Mouse (Mus musculus): ENCODE measurements at regions not wholly inside any gene's neighbourhood (a gene's known extent, or its start where the extent isn't known, plus 50 kb on each side); places are given as distances from the start of the nearest gene placed in this dataset.

DNA sequence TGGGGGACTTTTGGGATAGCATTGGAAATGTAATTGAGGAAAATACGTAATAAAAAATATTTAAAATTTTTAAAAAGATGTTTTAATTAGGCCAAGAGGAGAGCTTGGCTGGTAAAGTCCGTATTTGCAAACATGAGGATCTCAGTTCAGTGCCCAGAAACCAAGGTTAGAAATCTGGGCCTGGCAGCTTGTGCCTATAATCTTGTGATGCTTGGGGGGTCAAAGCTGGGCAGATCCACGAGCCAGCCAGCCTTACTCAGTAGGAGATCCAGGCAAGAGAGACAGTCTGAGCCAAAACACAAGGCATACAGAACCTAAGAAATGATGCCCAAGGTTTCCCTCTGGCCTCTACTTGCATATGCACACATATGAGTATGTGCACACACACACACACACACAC, 54.1 kb upstream of the Cxadr start:
- no peak for DNase-seq (ENCODE audit: low spot score in 2 of 2)

DNA sequence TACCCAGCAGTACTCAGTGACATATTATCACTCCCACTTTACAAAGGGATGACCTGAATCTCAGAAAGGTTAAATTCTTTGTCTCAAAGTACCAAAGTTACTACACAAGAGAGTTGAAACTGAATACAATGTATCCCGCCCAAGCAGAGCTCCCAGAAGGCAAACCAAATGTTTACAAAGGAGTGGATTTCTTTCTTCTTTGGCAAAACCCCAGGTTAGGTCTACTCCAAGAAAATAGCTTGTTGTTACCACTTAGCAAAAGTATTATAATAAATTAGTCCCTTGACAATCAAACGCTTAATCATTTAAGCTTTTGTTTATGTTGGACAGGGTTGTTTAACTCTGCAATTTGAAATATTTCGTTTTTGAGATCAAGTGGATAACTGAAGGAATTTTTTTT, 58.6 kb upstream of the Cxadr start:
- DNase-seq (ENCODE audit: low spot score in 2 of 2) = no peak

DNA sequence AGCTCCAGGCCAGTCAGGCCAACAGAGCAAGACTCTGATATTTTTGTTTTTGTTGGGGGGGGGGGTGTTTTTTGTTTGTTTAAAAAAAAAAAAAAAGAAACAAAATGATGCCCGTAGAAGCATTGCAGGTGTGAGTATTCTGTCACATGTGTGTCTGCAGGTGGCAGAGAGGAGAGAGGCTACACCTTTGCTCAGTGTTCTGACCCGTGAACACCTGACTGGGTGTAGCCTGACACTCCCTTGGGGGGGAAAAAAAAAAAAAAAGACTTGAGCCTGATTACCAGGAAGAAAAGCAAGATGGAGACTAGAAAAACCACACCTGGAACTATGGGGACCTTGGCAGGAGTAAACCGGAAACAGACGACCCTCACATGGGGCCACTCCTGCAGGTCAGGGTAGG, 61.1 kb upstream of the Cxadr start:
- no peak for DNase-seq (ENCODE audit: low spot score in 2 of 2)

DNA sequence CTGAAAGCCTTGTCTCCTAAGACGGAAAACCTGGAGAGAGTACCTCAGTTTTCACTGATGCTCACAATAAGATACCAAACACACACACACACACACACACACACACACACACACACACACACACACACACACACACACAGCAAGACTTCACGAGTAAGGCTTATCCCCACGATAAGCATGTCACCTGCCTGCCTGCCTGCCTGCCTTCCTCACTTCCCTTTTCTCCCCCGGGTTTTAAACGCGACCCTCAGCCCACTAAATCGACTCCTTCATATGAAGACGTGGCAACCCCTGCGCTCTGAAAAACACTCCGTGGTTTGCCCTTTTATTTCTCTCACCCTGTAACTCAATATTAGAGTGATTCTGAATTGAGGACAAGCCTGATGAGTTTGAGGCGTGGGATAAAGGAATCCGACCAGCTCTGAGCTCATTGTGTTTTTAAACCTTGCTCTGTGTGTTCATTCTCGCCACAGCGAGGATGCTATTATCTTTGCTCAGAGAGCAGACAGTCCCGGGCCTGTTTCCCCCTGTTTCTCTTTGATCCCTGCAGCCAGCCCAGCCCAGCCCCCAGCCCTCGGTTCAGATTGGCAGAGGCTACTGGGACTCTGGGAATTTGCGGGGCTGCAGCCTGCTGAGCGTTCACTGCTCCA, 63.1 kb upstream of the Cxadr start:
- peak; percentile 7 to 30 for DNase-seq (ENCODE audit: low spot score in 2 of 2)

DNA sequence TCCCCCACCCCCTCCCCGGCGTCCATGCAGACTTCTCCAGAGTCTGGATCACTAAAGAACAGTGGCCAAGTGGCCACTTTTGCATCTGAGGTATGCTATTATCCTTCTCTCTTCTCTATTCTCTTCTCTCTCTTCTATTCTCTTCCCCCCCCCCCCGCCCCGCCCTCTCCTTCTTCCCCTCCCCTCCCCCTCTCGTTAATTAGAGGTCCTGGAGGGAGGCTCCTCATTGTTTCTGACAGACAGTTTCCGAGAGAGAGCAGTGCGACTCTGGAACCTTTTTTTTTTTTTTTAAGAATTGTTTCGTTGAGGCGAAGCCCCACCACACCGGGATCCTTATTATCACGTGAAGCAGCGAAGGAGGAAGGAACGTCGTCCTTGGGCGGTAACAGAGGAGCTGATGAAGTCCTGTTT, 63.6 kb upstream of the Cxadr start:
- no peak for DNase-seq (ENCODE audit: low spot score in 2 of 2)

DNA sequence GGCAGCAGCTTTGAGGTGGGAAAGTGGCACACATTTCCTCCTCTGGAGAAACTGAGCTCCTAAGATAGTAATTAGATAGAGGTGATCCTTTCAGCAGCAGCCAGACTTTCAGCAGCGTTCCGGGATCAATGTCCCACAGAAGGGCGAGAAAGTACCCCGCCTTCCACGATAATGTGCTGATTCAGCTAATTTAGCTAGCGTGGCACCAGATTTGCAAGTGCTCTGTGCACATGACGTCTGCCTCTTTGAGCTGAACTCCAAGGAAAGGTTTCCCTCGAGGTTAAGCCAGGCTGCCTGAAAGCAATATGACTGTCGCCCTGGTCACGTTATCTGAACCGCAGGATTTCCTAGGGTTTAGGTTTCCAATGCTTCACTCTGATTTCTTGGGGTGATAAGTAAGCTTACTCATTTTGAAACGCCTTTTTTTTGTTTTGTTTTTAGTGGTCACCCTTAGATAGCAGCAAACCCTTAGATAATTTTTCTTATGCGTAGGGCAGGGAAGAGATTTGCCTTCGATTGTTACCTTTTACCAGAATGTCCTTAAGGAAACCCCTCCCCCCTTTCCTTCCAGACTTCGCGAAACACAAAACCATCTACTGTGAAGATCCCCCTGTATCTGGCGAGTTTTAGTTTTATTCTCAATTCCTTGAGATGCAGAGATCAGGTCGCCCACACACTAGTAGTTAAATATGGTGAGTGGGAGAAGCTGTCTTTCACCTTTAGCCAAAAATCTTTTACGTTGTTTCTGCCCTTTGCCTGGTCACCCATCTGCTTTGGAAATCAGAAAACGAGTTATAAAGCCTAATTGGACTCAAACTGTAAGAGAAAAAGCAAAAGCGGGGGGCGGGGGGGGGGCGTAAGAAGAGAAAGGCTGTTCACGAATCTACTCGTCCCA, 64.3 kb upstream of the Cxadr start:
- DNase-seq (ENCODE audit: low spot score in 2 of 2) = no peak

DNA sequence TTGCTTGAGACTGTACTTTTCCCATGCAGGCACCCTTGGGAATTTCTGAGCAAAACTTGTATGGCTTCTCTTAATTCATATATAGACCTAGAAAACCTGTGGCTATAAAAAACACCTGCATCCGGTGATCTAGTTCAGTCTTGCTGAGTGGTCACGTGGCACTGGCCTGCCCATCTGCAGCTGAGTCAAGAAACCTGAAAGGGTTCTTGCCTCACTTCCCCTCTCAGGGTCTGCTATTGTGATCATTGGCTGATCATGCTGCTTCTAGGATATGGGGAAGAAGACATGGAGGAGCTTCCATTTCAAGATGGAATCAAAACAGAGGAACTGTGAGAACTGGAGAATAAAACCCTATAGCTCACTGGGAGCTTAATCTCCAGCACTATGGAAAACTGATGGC, 69.1 kb upstream of the Cxadr start:
- no peak for DNase-seq (ENCODE audit: low spot score in 2 of 2)

DNA sequence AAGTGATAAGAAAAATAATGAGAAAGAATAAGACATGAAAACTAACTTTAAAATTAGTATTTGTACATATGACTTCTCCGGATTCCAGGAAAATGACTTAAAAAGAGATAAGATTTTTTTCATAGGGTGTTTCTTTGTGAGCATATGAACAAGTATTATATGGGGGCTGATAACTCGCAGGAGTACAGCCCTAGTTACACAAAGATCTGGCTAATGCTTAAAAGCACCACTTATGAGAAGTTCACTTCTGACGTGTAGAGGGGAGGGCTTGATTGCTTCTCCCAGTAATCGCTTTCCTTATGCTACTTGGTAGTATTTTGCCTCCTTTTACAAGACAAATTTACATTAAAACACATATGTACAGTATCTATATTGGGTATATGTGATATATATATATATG, 72.3 kb upstream of the Cxadr start:
- no peak for DNase-seq (ENCODE audit: low spot score in 2 of 2)

DNA sequence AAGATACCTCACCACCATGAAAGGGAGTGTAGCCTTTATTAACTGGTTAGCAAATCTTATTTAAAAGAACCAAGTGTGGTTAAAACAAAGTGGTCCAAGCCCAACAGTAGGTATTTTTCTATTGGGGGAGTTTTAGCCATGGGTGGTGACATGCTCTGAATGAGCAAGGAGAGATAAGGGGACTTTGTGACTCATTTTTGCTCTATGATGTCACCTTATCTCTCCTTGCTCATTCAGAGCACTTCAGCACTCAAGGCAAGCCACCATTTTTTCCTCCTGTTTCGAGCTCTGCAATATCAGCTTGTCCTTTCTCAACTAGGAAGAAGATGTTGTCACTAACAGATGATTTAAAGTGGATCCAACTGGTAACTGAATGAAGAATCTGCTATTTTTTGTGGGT, 78.9 kb upstream of the Cxadr start:
- no peak for DNase-seq (ENCODE audit: low spot score in 2 of 2)

DNA sequence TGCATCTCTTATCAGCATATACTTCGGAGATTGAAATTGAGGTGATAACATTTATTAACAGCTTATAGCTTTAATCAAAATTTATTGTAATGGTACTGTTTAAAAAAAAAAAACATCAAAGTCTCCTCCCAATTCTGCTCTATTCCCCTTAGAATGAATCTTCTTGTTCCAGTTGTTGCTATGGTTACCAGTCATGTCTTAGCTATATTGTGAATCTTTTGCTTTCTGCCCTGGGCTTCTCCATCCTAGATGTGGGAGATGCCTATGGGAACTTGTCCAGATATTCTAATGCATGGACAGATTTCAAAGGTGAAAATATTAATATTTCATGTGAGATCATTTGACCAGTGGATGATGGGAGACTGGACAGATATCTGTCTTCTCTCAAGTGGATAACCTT, 79.5 kb upstream of the Cxadr start:
- no peak for DNase-seq (ENCODE audit: low spot score in 2 of 2)

DNA sequence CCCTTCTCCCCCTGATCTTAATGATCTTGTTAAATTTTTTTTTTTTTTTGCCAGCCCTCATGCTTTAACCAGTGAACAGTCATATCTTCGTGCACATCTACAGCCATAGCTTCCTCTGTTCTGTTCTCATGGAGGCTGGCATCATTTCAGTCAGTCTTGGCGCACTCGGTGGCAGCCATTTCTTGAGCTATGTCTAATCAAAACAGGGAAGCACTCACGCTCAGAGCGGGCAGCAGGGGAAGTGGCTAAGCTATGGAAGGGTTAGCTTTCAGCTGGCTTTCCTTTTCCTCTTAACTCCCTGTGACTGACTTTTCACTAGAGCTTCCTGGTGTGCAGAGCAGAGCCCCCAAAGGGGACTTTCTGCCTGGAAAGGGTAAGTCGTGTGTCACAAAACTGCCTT, 83.7 kb upstream of the Cxadr start:
- DNase-seq (ENCODE audit: low spot score in 2 of 2) = no peak

DNA sequence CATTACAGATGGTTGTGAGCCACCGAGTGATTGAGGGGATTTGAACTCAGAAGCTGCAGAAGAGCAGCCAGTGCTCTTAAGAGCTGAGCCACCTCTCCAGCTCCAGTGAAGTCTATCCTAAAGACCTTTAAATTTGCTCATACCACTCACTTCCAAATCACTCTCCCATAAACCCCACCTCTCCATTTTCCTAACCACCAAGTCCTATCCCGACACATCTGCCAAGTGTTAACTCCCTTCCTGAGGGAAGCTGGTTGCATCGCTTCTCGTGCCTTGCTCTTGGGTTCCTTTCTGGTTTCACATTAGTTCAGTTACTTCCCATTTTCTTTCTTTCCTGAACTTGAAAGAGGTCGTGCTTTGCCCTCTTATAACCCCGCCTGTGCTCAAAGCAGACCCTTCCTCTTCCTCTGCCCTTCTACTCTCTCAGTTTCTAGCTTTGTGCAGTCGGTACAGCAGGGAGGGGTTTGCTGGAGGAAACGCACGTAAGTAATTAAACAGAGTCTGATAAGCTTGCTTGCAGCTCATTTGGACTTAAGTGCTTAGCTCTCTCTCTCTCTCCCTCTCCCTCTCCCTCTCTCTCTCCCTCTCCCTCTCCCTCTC, 84.4 kb upstream of the Cxadr start:
- no peak for DNase-seq (ENCODE audit: low spot score in 2 of 2)

DNA sequence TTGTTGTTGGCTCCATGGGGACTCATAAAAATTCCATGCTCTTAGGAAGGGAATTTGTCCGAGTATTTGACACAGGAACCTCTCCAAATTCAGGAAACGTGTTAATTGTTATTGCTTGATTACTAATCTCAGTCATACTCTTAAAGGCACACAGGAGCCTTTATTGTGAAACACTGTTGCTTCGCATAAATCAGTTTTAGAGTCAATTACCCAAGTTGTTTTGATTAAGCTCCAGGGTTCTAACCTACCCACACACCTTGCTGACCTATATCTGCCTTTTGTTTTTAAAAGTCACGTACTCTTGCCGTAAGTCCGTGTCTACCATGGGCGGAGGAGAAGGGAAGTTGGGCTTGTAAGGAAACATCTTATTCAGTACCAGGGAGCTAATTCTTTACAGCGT, 89.6 kb upstream of the Cxadr start:
- no peak for DNase-seq (ENCODE audit: low spot score in 2 of 2)

DNA sequence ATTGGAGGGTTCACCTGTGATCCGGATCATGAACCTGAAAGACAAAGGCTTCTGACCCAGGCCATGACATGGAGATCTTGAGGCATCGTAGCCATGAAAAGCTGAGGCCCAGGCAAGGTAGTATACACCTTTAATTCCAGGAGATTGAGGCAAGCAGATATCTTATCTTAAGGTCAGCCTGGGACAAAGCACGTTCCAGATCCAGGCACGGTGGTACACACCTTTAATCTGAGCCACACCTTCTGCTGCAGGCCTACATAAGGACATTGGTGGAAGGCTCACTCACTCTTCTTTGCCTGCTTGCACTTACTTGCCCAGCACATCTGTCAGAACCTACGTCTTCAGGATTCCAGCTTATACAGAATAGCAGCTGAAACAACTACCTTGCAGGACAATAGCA, 93.0 kb upstream of the Cxadr start:
- no peak for DNase-seq (ENCODE audit: low spot score in 2 of 2)

DNA sequence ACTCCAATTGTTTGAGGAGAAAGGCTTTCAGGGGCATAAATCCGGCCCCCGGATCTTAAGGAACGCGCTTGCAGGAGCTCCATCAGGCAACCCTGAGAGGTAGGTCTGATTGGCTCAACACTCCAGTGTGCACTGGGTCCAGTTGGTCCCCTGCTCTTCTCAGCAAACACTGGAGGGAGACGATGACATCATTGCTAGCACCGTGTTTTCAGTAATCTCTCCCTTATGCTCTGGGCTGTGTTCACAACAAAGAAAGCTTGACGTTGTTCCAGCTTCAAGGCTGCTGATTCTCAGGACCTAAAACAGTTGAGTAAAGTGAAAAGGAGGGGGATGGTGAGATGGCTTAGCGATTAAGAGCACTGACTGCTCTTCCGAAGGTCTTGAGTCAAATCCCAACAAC, 97.0 kb upstream of the Cxadr start:
- no peak for DNase-seq (ENCODE audit: low spot score in 2 of 2)

DNA sequence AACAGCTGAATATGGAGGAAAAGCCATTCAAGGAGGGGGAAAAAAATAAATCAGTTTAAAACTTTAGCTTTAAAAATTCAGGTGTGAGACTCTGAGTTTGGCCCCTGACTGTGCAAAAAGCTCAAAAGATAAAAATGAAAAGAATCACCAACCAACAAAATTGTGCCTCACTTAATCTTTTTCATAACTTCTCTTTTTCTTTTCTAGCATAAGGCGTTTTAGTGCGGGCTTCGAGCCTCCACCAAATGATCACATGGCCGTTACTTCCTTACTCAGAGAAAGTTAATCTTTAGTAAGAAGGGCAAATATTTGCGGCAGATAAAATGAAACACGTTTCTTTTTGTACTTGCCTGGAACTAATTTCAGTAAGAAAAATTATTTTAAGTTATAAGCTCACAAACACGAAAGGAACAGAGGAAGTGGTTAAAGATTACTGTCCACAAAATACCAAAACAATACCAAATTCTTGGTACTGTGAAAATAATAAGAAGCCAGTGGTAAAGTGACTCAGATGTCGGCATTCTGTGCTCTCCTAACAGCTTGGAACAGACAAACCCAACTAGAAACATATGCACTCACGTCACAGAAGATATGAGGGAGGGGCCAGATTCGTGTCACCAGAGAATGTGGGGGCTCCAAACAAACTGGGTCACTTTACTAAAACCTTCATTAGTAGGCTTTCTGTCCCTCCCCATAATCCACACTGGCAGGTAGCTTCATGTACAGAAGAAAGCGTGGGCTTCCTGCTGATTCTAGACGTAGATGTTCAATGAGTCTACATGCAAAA, 101.1 kb upstream of the Cxadr start:
- DNase-seq (ENCODE audit: low spot score in 2 of 2) = no peak

DNA sequence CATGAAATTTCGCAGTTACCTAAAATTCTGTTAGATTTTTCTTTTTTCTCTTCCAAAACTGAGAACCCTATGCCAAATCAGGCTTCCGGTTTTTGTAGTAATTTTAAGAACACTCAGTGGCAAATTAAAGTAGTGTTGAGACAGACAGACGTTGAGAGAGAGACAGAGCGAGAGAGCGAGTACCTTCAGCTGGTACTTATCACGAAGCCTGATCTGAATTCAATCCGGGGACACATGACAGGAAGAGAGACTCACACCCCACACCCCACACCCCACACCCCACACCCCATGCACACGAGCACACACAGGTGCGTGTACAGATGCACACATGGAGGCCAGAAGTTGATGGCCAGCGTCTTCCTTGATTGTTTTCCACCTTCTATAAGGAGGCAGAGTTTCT, 102.0 kb upstream of the Cxadr start:
- DNase-seq (ENCODE audit: low spot score in 2 of 2) = no peak

DNA sequence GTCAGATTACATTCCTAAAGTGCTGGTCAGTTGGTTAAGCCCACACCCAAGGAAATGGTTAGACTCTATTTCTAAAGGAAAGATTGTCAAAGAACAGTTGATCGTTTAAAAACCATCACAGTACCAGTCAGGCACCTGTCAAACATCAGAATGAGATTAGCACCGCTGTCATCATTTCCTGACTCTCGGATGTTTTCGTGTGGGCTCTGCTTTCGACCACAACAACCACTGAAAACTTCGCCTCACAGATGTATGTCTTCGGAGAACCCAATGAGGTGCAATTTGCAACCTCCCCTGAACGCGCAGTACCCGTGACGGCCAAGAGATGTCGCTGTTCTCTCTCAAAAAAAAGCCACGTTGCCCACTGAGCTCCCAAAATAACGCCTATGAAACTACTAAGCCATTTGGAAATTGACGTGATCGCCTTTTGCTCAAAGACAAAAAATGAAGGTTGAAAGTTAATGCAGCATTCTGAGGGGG, 102.6 kb upstream of the Cxadr start:
- peak; percentile 74 to 80 for DNase-seq (ENCODE audit: low spot score in 2 of 2)

DNA sequence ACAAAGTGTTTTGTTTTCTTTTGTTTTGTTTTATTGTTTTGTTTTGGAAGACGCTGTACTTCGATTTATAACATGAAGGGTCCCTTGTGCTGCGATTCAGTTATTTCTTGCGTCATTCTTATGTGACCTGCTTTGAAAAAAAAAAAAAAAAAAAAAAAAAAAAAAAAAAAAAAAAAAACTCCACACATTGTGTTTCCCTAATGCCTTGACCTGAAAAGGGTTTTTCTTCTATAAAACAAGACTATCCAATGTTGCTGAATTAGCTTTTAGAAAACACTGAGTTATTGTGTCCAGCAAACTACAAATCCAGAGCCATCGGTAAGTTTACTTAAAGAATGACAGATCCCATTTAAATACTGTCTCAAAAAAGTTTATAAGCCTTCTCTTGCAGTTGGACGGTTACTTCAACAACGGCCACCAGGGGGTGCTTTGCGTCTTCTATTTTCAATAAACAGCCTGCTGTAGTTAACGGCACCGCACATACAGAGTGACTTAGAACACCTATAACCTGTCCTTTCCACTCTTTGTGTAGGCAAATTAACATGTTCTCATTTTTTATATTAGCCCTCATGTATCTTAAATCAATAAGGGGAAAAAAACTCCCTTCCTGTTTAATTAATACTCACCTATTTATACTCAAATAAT, 103.9 kb upstream of the Cxadr start:
- peak; percentile 86 to 89 for DNase-seq (ENCODE audit: low spot score in 2 of 2)

DNA sequence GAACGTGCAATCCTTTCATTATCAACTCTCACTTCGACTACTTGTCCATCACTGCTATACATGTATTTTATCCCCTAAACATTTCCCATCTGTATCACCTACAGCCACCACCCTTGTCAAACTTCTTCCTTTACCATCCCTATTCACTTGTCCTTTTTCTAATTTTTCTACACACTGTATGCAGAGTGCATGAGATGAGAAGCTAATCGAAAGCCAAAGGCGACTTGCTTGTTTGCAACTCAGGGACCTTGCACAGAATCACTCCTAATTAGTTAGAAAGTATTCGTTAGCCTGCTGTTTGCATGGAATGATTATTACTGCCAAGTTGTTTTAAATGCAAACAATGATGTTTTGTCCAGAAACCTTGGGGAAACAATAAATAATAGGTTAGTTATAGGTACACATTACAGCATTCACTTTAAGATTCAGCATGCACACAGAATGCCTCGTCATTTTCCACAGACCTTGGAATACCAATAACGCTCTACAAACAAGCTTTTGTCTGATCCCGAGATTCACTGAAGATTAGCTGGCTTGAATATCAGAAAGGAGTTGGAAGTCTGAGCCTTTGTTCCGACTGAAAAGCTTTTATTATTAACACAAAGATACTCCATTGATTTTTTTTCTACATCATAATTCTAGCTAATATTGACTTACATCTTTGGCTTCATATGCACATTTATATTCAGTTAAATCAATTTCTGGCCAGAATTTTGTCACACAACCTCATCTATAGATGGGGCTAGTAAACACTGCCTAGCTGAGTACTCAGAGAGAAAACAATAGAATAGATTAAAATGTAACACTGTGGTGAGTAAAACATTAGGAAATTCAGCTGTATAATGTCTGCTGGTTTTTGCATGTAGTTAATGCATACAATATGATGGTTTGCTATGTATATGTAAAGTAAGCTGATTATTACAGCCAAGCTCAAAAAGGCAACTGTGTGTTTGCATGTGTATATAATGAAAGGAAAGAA, 130.4 kb upstream of the Cxadr start:
- DNase-seq (ENCODE audit: low spot score in 2 of 2) = no peak

DNA sequence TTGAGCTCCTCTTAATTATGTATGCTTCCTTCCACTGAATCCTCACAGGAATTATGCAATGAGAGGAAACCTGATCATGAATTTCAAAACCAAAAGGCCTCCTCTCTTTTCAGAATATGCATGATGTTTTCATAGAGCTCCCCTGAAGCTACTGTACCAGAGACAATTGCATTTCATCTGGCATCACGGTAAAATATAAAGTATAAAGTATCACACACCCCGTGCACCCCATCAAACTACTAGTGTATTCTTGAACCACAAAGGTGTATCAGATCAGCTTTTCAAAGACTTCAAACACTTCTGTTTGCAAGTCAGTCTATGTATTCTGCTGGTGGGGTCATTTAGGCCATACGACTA, 144.4 kb upstream of the Cxadr start:
- no peak for DNase-seq (ENCODE audit: low spot score in 2 of 2)
